10 mouse cellular contexts compared by ENCODE assay signal in the genomic region with DNA sequence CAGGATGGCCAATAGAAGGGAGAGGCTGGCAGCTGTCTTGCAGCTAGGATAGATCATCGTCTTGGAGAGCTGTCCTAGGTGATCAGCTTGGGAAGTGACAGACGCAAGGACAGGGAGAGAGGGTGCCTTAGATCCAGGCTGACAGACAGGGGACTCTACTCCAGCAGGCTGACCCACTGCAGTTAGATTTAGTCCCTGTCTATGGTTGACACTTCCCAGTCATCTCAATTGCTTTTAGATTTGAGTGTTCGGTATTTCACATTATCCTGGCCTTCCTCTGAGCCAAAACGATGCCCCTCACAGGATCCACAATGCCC. TPM values are rescaled to one million over a fixed set of nuclear protein-coding genes. Genes with fewer than 3 reads are reported as not detected.
DNase-seq lines count a peak whose midpoint lies in the region; ATAC-seq lines count a peak whose summit lies in the region.
"Had no signal": no experiment of that assay in that cellular context is flagged by ENCODE, and none has a peak within 500 bp of the region (broad histone marks: within the 10 kb centered on the region; RNA-seq: fewer than 3 reads in every experiment).

No protein-coding gene starts in this region.

- H3K4me3 ChIP-seq in heart, embryonic 15.5 days, result peak overlapping the region; percentile 32
- no peak overlapping the region for H3K4me3 ChIP-seq in forebrain, embryonic 11.5 days (ENCODE audit: low read depth, low read length)
- no peak overlapping the region for H3K4me3 ChIP-seq in intestine, embryonic 16.5 days (ENCODE audit: low read length)
- H3K4me3 ChIP-seq in midbrain, embryonic 16.5 days (ENCODE audit: low read depth, low read length), result no peak overlapping the region

- H3K9ac ChIP-seq in heart, embryonic 15.5 days, result no peak overlapping the region
- H3K9ac ChIP-seq in forebrain, embryonic 11.5 days (ENCODE audit: low read length), result no peak overlapping the region
- no peak overlapping the region for H3K9ac ChIP-seq in intestine, embryonic 16.5 days (ENCODE audit: low read depth, low read length)
- no peak overlapping the region for H3K9ac ChIP-seq in midbrain, embryonic 16.5 days (ENCODE audit: low read depth, low read length)

- H3K4me2 ChIP-seq in heart, embryonic 15.5 days, result peak overlapping the region; percentile 59
- H3K4me2 ChIP-seq in forebrain, embryonic 11.5 days (ENCODE audit: low read depth, low read length, severe bottlenecking), result peak overlapping the region; percentile 45; the same call in 1 of the 2 replicates
- peak overlapping the region; percentile 41 for H3K4me2 ChIP-seq in intestine, embryonic 16.5 days (ENCODE audit: low read depth, low read length)
- peak overlapping the region; percentile 39; the same call in 1 of the 2 replicates for H3K4me2 ChIP-seq in midbrain, embryonic 16.5 days (ENCODE audit: low read length)

- peaks cover 15% of the 10 kb centered on the region for H3K4me1 ChIP-seq in heart, embryonic 15.5 days (replicated peaks)
- H3K4me1 ChIP-seq in forebrain, embryonic 11.5 days (replicated peaks; ENCODE audit: control insufficient read depth, insufficient read depth, low read length), result peaks cover 6% of the 10 kb centered on the region; the same call in 1 of the 2 replicates
- peaks cover 10% of the 10 kb centered on the region; the same call in 1 of the 2 replicates for H3K4me1 ChIP-seq in intestine, embryonic 16.5 days (ENCODE audit: control insufficient read depth, insufficient read depth, low read length)
- H3K4me1 ChIP-seq in midbrain, embryonic 16.5 days (ENCODE audit: control insufficient read depth, insufficient read depth, low read length), result no peaks in the 10 kb centered on the region

- no peak overlapping the region for H3K27ac ChIP-seq in heart, embryonic 15.5 days
- no peak overlapping the region for H3K27ac ChIP-seq in forebrain, embryonic 11.5 days (ENCODE audit: low read depth, low read length)
- H3K27ac ChIP-seq in intestine, embryonic 16.5 days (ENCODE audit: low read length), result no peak overlapping the region
- H3K27ac ChIP-seq in midbrain, embryonic 16.5 days (ENCODE audit: low read length), result no peak overlapping the region

- no peak for ATAC-seq in heart, embryonic 15.5 days (replicated peaks; ENCODE audit: insufficient number of reproducible peaks, insufficient read depth, low FRiP score, low read depth)
- ATAC-seq in forebrain, embryonic 11.5 days (replicated peaks; ENCODE audit: low FRiP score), result no peak
- ATAC-seq in intestine, embryonic 16.5 days, result no peak; the same call in 1 of the 2 replicates
- no peak for ATAC-seq in midbrain, embryonic 16.5 days

- no peak for DNase-seq in heart, adult 18-20 months
- no peak for DNase-seq in forebrain, embryonic 11.5 days (ENCODE audit: low spot score)
- DNase-seq in adrenal gland, postnatal 14 days, result no peak
- no peak for DNase-seq in kidney, postnatal 25 days
- no peak for DNase-seq in cerebellum, postnatal 14 days

- H3K36me3 ChIP-seq in heart, embryonic 15.5 days, result no peaks in the 10 kb centered on the region
- H3K36me3 ChIP-seq in forebrain, embryonic 11.5 days (ENCODE audit: control insufficient read depth, insufficient read depth, low read length), result no peaks in the 10 kb centered on the region
- no peaks in the 10 kb centered on the region for H3K36me3 ChIP-seq in intestine, embryonic 16.5 days (ENCODE audit: control insufficient read depth, insufficient read depth, low read length)
- H3K36me3 ChIP-seq in midbrain, embryonic 16.5 days (ENCODE audit: control insufficient read depth, insufficient read depth, low read length), result no peaks in the 10 kb centered on the region

- 56% methylated on average over 4 of the region's 4 CpGs for WGBS in heart, embryonic 15.5 days
- 51% methylated on average over 4 of the region's 4 CpGs for WGBS in forebrain, embryonic 11.5 days
- WGBS in intestine, embryonic 16.5 days, result 50% methylated on average over 4 of the region's 4 CpGs
- 57% methylated on average over 4 of the region's 4 CpGs for WGBS in midbrain, embryonic 16.5 days

- H3K27me3 ChIP-seq in heart, embryonic 15.5 days, result peaks cover 26% of the 10 kb centered on the region
- H3K27me3 ChIP-seq in forebrain, embryonic 11.5 days (ENCODE audit: control insufficient read depth, insufficient read depth, low read length), result peaks cover 9% of the 10 kb centered on the region; the same call in 1 of the 2 replicates
- H3K27me3 ChIP-seq in intestine, embryonic 16.5 days (replicated peaks; ENCODE audit: control insufficient read depth, insufficient read depth, low read length), result peaks cover 3% of the 10 kb centered on the region; the same call in 1 of the 2 replicates
- H3K27me3 ChIP-seq in midbrain, embryonic 16.5 days (ENCODE audit: control insufficient read depth, insufficient read depth, low read depth, low read length), result 0 out of 2 replicates have a peak, but pooled peaks cover 2% of the 10 kb centered on the region

- no peaks in the 10 kb centered on the region for H3K9me3 ChIP-seq in heart, embryonic 15.5 days (replicated peaks)
- no peaks in the 10 kb centered on the region for H3K9me3 ChIP-seq in forebrain, embryonic 11.5 days (ENCODE audit: control insufficient read depth, low read length)
- H3K9me3 ChIP-seq in intestine, embryonic 16.5 days (ENCODE audit: control insufficient read depth, low read length), result no peaks in the 10 kb centered on the region
- H3K9me3 ChIP-seq in midbrain, embryonic 16.5 days (replicated peaks; ENCODE audit: control insufficient read depth, low read length, poor library complexity, severe bottlenecking), result no peaks in the 10 kb centered on the region

RNA-seq across cellular contexts. Expression of gene 4930535I16Rik, which starts 39.6 kb away (rescaled TPM):
- not detected in 2 replicates for polyA plus RNA-seq in heart, embryonic 15.5 days (2015; fragmentation: Nextera tagmentation; extraction: Ambion mirVana)
- total RNA-seq in heart, adult 18-20 months (2021), result not detected
- not detected in 2 replicates for polyA plus RNA-seq in forebrain, embryonic 11.5 days (2014; fragmentation: Nextera tagmentation; extraction: Ambion mirVana)
- polyA plus RNA-seq in intestine, embryonic 16.5 days (2015; fragmentation: Nextera tagmentation; extraction: Ambion mirVana), result not detected in 2 replicates
- not detected in 2 replicates for polyA plus RNA-seq in midbrain, embryonic 16.5 days (2015; fragmentation: Nextera tagmentation; extraction: Ambion mirVana)
- total RNA-seq in adrenal gland, postnatal 14 days (2021), result not detected in 2 replicates
- total RNA-seq: gastrocnemius, postnatal 4 days; layer of hippocampus, postnatal 14 days had no signal

RNA-seq across cellular contexts. Expression of gene Rragc, which starts 40.2 kb away (rescaled TPM):
- 34.0 and 42.1 TPM in 2 replicates for polyA plus RNA-seq in heart, embryonic 15.5 days (2015; fragmentation: Nextera tagmentation; extraction: Ambion mirVana)
- total RNA-seq in heart, adult 18-20 months (2021), result 10 to 100 TPM; 40.4 to 40.7 TPM
- polyA plus RNA-seq in forebrain, embryonic 11.5 days (2014; fragmentation: Nextera tagmentation; extraction: Ambion mirVana), result 42.6 and 47.5 TPM in 2 replicates
- 52.2 and 52.5 TPM in 2 replicates for polyA plus RNA-seq in intestine, embryonic 16.5 days (2015; fragmentation: Nextera tagmentation; extraction: Ambion mirVana)
- polyA plus RNA-seq in midbrain, embryonic 16.5 days (2015; fragmentation: Nextera tagmentation; extraction: Ambion mirVana), result 44.8 and 46.2 TPM in 2 replicates
- total RNA-seq in adrenal gland, postnatal 14 days (2021), result 80.1 and 83.2 TPM in 2 replicates

RNA-seq across cellular contexts. Expression of gene Mycbp, which starts 52.8 kb away (rescaled TPM):
- 47.4 and 60.1 TPM in 2 replicates for polyA plus RNA-seq in heart, embryonic 15.5 days (2015; fragmentation: Nextera tagmentation; extraction: Ambion mirVana)
- total RNA-seq in heart, adult 18-20 months (2021), result 10 to 100 TPM; 24.6 to 26.3 TPM
- polyA plus RNA-seq in forebrain, embryonic 11.5 days (2014; fragmentation: Nextera tagmentation; extraction: Ambion mirVana), result 58.6 and 59.9 TPM in 2 replicates
- polyA plus RNA-seq in intestine, embryonic 16.5 days (2015; fragmentation: Nextera tagmentation; extraction: Ambion mirVana), result 98.0 and 99.7 TPM in 2 replicates
- polyA plus RNA-seq in midbrain, embryonic 16.5 days (2015; fragmentation: Nextera tagmentation; extraction: Ambion mirVana), result 36.3 and 36.9 TPM in 2 replicates
- 44.8 and 45.6 TPM in 2 replicates for total RNA-seq in adrenal gland, postnatal 14 days (2021)
